Mouse (Mus musculus) limb, embryonic 11.5 days (tissue): Measurements from ENCODE around the gene Mgat4a. TPM values are rescaled to one million over a fixed set of nuclear protein-coding genes. Genes with fewer than 3 reads are reported as not detected.

Experiments
- ATAC-seq: fragments of 200-750 bp; cut with Nextera tagmentation; 2 replicates; pipeline ENCODE4 v1.8.0; 2017; ENCODE audit warnings: low read depth; ENCODE audit not compliant: insufficient number of reproducible peaks, low FRiP score, low TSS enrichment
- DNase-seq: peaks from one replicate; pipeline ENCODE4 v3.0.0-alpha.2; 2015; ENCODE audit warnings: low spot score
- H3K27ac ChIP-seq: fragments of 300-500 bp; sonication (generic); replicated peaks from 2 replicates; pipeline ENCODE4 v1.5.1; 2014; ENCODE audit warnings: low read depth, mild to moderate bottlenecking, low read length
- H3K27me3 ChIP-seq: fragments of 300-500 bp; sonication (generic); 2 replicates; pipeline ENCODE4 v1.6.1; 2014; ENCODE audit warnings: mild to moderate bottlenecking, low read length, mixed read lengths; ENCODE audit not compliant: control insufficient read depth, insufficient read depth
- H3K36me3 ChIP-seq: fragments of 300-500 bp; sonication (generic); 2 replicates; pipeline ENCODE4 v1.6.1; 2014; ENCODE audit warnings: mild to moderate bottlenecking, low read length, moderate library complexity, mixed read lengths; ENCODE audit not compliant: control insufficient read depth, insufficient read depth
- H3K4me1 ChIP-seq: fragments of 300-500 bp; sonication (generic); 2 replicates; pipeline ENCODE4 v1.6.1; 2014; ENCODE audit warnings: low read length, mixed read lengths; ENCODE audit not compliant: control insufficient read depth, insufficient read depth
- H3K4me2 ChIP-seq: fragments of 300-500 bp; sonication (generic); 2 replicates; pipeline ENCODE4 v1.6.1; 2014; ENCODE audit warnings: low read depth, mild to moderate bottlenecking, moderate library complexity; ENCODE audit not compliant: severe bottlenecking
- H3K4me3 ChIP-seq: fragments of 300-500 bp; sonication (generic); 2 replicates; pipeline ENCODE4 v1.5.1; 2014; ENCODE audit warnings: low read depth, low read length
- H3K9ac ChIP-seq: fragments of 300-500 bp; sonication (generic); 2 replicates; pipeline ENCODE4 v1.6.1; 2014; ENCODE audit warnings: mild to moderate bottlenecking, low read length
- H3K9me3 ChIP-seq: fragments of 300-500 bp; sonication (generic); 2 replicates; pipeline ENCODE4 v1.6.1; 2016; ENCODE audit warnings: low read length; ENCODE audit not compliant: control insufficient read depth
- WGBS: fragments of 180-500 bp; shearing (Covaris S2); extraction: QIAGEN DNeasy Blood & Tissue Kit; methylation state at CpG from one replicate; pipeline ENCODE4 v1.1.7; 2014; 5-methylcytosine and 5-hydroxymethylcytosine counted together
- polyA plus RNA-seq: library from polyadenylated mRNA; unstranded; fragments of >200 nt; fragmentation: Nextera tagmentation; extraction: Ambion mirVana; gene quantifications from 2 replicates; pipeline ENCODE4 v1.2.1, GENCODE M21; 2014

The Mgat4a gene
- polyA plus RNA-seq, 1 experiment from 2014 or later: 7.0 TPM

GRCm38 (mm10) chr1:37566344-37566743 lies 25.5 kb upstream of the Mgat4a start:
- H3K36me3 ChIP-seq: no peaks in the 10 kb centered on the region
- 81% methylated on average over 2 of the region's 2 CpGs for WGBS

GRCm38 (mm10) chr1:37565396-37565795 lies 24.6 kb upstream of the Mgat4a start:
- Histone ChIP-seq H3K36me3 (no peaks in the 10 kb centered on the region), H3K4me1 (no peaks in the 10 kb centered on the region), H3K4me3 (no peak overlapping the region), H3K27ac (no peak overlapping the region), H3K9ac (no peak overlapping the region), H3K4me2 (no peak overlapping the region), H3K9me3 (no peaks in the 10 kb centered on the region), H3K27me3 (no peaks in the 10 kb centered on the region)
- DNase-seq: no peak
- no peak for ATAC-seq
- WGBS: 57% methylated on average over 6 of the region's 6 CpGs

More at GRCm38 (mm10) chr1:37566344-37566743, 25.5 kb upstream of the Mgat4a start:
- H3K9me3 ChIP-seq: no peaks in the 10 kb centered on the region
- H3K4me1 ChIP-seq: no peaks in the 10 kb centered on the region
- no peak for DNase-seq
- H3K27ac ChIP-seq: no peak overlapping the region
- no peak overlapping the region for H3K9ac ChIP-seq
- ATAC-seq: no peak
- no peak overlapping the region for H3K4me3 ChIP-seq
- no peak overlapping the region for H3K4me2 ChIP-seq
- H3K27me3 ChIP-seq: no peaks in the 10 kb centered on the region

- Histone ChIP-seq H3K9ac (no peak overlapping the region), H3K36me3 (no peaks in the 10 kb centered on the region), H3K9me3 (no peaks in the 10 kb centered on the region), H3K27ac (no peak overlapping the region), H3K27me3 (no peaks in the 10 kb centered on the region), H3K4me2 (no peak overlapping the region), H3K4me1 (no peaks in the 10 kb centered on the region), H3K4me3 (no peak overlapping the region)
- DNase-seq (no peak), ATAC-seq (no peak)
- 80% methylated on average over 3 of the region's 3 CpGs for WGBS
Measured at GRCm38 (mm10) chr1:37561955-37562354, 21.1 kb upstream of the Mgat4a start.

- no peaks in the 10 kb centered on the region for H3K9me3 ChIP-seq
- ATAC-seq: no peak
- H3K36me3 ChIP-seq: no peaks in the 10 kb centered on the region
- no peak overlapping the region for H3K9ac ChIP-seq
- H3K4me2 ChIP-seq: no peak overlapping the region
- DNase-seq: no peak
- H3K4me3 ChIP-seq: no peak overlapping the region
- H3K27me3 ChIP-seq: no peaks in the 10 kb centered on the region
- H3K4me1 ChIP-seq: no peaks in the 10 kb centered on the region
- H3K27ac ChIP-seq: no peak overlapping the region
- WGBS: 55% methylated on average over 4 of the region's 4 CpGs
Measured at GRCm38 (mm10) chr1:37560356-37560755, 19.5 kb upstream of the Mgat4a start.

- H3K27ac ChIP-seq: no peak overlapping the region
- DNase-seq (no peak), ATAC-seq (no peak)
- WGBS: 96% methylated on average over 7 of the region's 7 CpGs
- no peak overlapping the region for H3K4me2 ChIP-seq
- no peaks in the 10 kb centered on the region for H3K9me3 ChIP-seq
- H3K36me3 ChIP-seq: no peaks in the 10 kb centered on the region
- no peaks in the 10 kb centered on the region for H3K27me3 ChIP-seq
- H3K9ac ChIP-seq: no peak overlapping the region
- H3K4me1 ChIP-seq: no peaks in the 10 kb centered on the region
- H3K4me3 ChIP-seq: no peak overlapping the region
Measured at GRCm38 (mm10) chr1:37551986-37552385, 11.2 kb upstream of the Mgat4a start.

- DNase-seq (no peak), ATAC-seq (no peak)
- H3K4me3 ChIP-seq: no peak overlapping the region
Measured at GRCm38 (mm10) chr1:37549501-37549900, 8.7 kb upstream of the Mgat4a start.

GRCm38 (mm10) chr1:37546398-37547051 lies 5.7 kb upstream of the Mgat4a start:
- no peak for ATAC-seq
- H3K4me1 ChIP-seq: no peaks in the 10 kb centered on the region
- 0 out of 2 replicates have a peak, but pooled peaks cover 3% of the 10 kb centered on the region for H3K27me3 ChIP-seq
- no peaks in the 10 kb centered on the region for H3K36me3 ChIP-seq
- H3K27ac ChIP-seq: no peak overlapping the region
- 78% methylated on average over 11 of the region's 11 CpGs for whole genome bisulfite sequencing
- H3K9ac ChIP-seq: no peak overlapping the region
- no peak overlapping the region for H3K4me3 ChIP-seq
- no peaks in the 10 kb centered on the region for H3K9me3 ChIP-seq
- no peak overlapping the region for H3K4me2 ChIP-seq
- no peak for DNase-seq

More at GRCm38 (mm10) chr1:37549501-37549900, 8.7 kb upstream of the Mgat4a start:
- no peak overlapping the region for H3K4me2 ChIP-seq
- H3K27ac ChIP-seq: no peak overlapping the region
- no peaks in the 10 kb centered on the region for H3K4me1 ChIP-seq
- no peaks in the 10 kb centered on the region for H3K9me3 ChIP-seq
- no peaks in the 10 kb centered on the region for H3K36me3 ChIP-seq
- WGBS: 88% methylated on average over 8 of the region's 8 CpGs
- H3K27me3 ChIP-seq: no peaks in the 10 kb centered on the region
- H3K9ac ChIP-seq: no peak overlapping the region

- H3K27me3 ChIP-seq: 0 out of 2 replicates have a peak, but pooled peaks cover 3% of the 10 kb centered on the region
- no peaks in the 10 kb centered on the region for H3K4me1 ChIP-seq
- DNase-seq: no peak
- no peak overlapping the region for H3K9ac ChIP-seq
- no peaks in the 10 kb centered on the region for H3K9me3 ChIP-seq
- H3K36me3 ChIP-seq: no peaks in the 10 kb centered on the region
- no peak for ATAC-seq
- no peak overlapping the region for H3K4me3 ChIP-seq
- H3K27ac ChIP-seq: no peak overlapping the region
- 30% methylated on average over 9 of the region's 9 CpGs for WGBS
- no peak overlapping the region for H3K4me2 ChIP-seq
Measured at GRCm38 (mm10) chr1:37544251-37544650, 3.4 kb upstream of the Mgat4a start.

- Histone ChIP-seq H3K9me3 (no peaks in the 10 kb centered on the region), H3K36me3 (no peaks in the 10 kb centered on the region), H3K27ac (no peak overlapping the region), H3K4me1 (no peaks in the 10 kb centered on the region), H3K4me2 (no peak overlapping the region), H3K9ac (no peak overlapping the region), H3K27me3 (0 out of 2 replicates have a peak, but pooled peaks cover 3% of the 10 kb centered on the region), H3K4me3 (no peak overlapping the region)
- ATAC-seq: no peak
- no peak for DNase-seq
- 69% methylated on average over 1 of the region's 1 CpGs for WGBS
Measured at GRCm38 (mm10) chr1:37543057-37543456, 2.2 kb upstream of the Mgat4a start.
